Mouse (Mus musculus) regulatory T cell (primary cell): ENCODE data around the gene Zc3h18.

Source experiments
- in situ Hi-C: fragments of 300-600 bp; cut with MboI, MseI; formaldehyde crosslinking; loops from one replicate; pipeline ENCODE4 v1.15.1; 2025; ENCODE audit warnings: high pct_unique_total_duplicates

The Zc3h18 gene

DNA sequence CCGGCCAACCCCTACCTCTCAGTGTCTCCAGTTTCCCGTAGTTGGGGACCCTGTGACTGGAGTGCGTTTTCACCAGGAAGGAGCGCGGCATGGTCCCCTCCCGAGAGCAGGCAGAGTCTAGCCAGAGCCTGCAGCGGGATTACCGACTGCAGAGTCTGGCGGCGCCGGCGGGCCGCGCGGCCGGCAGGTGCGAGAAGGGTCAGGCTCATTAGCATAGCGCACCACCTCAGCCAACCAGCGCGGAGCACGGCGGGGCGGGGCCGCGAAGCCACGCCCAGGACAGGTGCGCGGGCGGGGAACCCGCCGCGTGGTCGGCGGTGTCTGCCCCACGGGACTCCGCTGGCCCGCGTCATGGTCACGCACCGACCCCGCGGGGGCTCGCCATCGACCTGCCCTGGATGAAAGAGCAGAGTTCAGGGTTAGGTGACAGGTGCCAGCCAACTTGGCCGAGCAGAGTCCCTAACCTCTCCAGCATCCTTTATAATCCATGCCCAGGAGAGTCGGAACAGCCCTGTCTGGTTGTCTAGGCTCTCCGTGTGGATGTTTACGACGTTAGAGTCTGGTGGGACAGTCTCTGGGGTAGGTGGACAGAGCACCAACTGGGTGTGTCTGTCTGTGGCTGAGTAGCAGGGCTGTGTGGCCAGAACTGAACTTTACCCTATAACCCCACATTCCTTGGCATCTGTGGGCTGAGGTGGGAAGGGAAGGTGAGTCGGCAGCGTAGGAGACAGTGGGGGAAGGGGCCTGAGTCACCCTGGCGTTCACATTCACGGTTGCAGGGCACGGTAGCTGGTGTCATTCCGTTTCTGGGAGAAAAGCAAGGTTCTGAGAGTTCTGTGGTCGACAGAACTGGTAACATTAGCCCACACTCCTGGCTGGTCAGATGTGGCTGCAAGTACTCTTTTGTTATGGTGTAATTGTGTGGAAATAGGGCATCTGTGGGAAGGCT, 84.4 kb downstream of the Zc3h18 start, which contains the start of gene Snai3:
Snai3 (minus strand) TSS at position 210 of the 949 bp plus-strand sequence.
- in situ Hi-C loops: no loop called here

DNA sequence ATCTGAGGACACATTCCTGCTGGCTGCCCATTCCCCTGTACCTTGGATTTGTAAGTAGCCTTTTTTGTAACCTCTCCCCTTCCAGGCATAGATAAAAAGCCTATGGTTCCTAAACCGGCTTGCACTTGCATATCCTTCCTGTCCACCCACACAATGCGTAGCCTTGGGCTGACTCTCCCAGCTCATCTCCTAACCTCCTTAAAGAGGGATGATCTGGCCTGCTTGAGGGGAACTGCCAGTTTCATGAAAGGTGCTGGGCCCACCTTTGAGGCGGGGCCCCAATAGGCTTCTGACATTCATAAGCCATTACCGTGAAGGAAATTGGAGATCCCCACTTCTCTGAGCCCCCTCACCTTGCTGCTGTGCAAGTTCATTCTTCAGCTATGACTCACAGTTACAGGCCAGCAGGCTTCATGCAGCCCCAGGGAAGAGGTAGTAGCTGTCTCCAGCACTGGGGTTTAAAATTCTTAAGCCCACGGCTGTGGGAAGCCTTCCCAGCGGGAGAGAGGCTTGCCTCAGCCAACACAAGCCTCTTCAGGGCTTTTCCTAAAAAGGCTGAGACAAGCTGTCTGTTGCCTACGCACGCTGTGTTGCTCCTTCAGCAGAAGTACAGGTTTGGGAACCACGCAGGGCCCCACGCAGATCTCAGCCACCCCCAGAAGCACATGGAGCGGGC, 85.2 kb downstream of the Zc3h18 start:
- in situ Hi-C loops: no loop called here

DNA sequence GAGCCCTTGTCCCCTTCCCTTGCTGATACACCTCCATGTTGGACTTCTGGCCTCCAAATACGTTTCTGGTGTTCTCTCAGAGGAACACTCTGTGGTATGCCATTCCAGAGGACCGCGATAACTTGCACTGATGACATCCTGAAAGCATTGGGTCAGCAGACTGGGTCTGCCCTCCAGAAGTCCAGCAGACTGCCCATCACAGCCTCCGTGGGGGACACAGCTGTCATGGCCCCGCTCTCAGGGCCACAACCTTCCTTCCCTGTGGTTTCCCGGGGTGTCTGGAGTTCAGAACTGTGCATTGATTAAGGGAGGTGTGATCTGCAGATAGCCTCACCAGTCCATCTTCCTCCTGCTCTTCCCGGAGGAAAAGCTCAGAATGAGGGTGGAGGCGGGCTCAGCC, 86.1 kb downstream of the Zc3h18 start:
- in situ Hi-C loops: no loop called here

DNA sequence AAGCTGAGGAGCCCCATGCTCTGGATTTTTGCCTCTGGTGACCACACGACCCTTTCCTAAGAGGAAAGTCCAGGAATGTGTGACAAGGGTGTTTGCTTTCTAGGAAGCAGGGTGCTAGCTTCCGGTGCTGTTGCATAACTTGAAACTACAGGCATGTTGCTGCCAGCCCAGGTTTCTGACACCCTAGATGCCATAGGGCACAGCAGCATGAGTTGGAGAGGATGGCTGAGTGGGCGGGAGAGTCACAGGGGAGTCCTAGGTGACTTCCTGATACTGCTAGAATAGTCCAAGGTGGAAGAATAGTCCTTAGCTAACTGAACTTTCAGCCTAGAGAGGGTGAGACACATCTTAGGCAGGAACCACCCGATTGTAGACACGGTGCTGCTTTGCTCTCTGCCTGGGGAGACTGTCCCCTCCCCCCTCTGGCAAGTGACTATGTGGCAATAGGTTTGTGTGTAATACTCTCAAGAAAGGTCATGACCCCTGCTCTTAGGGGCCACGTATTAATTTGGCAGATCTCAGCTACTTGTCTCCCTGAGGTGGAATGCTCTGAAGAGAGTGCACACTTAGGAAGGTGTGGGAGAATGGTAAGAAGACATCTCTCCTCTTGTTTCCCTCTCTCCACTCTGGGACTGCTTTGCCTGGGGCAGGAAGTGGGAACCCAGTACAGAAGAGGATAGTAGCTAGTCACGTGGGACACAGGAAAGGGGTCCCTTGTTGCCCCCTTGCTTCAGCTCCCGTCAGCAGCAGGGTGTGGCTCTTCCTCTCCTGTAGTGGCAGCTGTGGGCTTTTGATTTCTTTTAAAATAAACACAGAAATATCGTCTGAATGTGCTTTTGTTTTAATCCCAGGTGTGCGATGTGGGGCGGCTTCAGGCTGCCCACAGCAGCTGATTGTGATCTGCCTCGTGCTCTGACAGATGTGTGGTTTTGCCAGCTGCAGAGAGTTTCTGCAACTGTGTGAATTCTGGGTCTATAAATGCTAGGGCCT, 87.5 kb downstream of the Zc3h18 start:
- in situ Hi-C loops: no loop called here

DNA sequence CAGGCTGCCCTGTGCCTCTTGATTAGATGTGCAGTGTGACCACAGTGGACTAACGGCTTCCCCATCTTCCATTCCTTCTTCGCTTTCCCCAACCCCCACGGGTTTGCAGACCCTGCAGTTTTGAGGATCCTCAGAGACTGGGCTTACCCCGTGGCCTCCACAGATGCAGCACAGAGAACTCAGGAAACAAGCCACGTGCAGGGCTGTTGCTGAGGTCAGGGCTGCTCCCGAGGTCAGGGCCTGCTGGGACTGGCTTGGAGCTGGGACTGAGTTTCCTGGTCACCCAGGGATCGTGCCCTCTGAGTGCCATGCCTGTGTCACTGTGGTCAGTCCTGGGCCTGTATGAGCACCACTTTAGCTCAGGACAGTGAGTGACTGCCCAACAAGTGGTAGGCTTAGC, 88.6 kb downstream of the Zc3h18 start:
- in situ Hi-C loops: no loop called here
